Mouse (Mus musculus) megakaryocyte, embryonic 14.5 days (primary cell): ENCODE measurements at regions not wholly inside any gene's neighbourhood (a gene's known extent, or its start where the extent isn't known, plus 50 kb on each side); places are given as distances from the start of the nearest gene placed in this dataset.

ENCODE experiments used
- FLI1 ChIP-seq: IDR thresholded peaks from 2 replicates; pipeline ENCODE4 v1.6.1; 2012; ENCODE audit warnings: low read length, inconsistent platforms, mixed read lengths
- GATA1 ChIP-seq: IDR thresholded peaks from 3 replicates; pipeline ENCODE4 v1.6.1; 2012; ENCODE audit warnings: mixed read lengths, low read length, inconsistent platforms, borderline replicate concordance

GRCm38 (mm10) chr1:22987521-22987920, 114.5 kb downstream of the 4933415F23Rik start:
- no peak for TF ChIP-seq GATA1
- TF ChIP-seq FLI1, result no peak
